Mouse (Mus musculus): ENCODE data around the gene Pitpnc1. TPM values are rescaled to one million over a fixed set of nuclear protein-coding genes. Genes with fewer than 3 reads are reported as not detected.
A peak's percentile ranks its signal among the peaks of the same experiment; 100 is the strongest.

Gene Pitpnc1
- total RNA-seq, 2 experiments from 2014 or later = 74.8 to 76.3 TPM

DNA sequence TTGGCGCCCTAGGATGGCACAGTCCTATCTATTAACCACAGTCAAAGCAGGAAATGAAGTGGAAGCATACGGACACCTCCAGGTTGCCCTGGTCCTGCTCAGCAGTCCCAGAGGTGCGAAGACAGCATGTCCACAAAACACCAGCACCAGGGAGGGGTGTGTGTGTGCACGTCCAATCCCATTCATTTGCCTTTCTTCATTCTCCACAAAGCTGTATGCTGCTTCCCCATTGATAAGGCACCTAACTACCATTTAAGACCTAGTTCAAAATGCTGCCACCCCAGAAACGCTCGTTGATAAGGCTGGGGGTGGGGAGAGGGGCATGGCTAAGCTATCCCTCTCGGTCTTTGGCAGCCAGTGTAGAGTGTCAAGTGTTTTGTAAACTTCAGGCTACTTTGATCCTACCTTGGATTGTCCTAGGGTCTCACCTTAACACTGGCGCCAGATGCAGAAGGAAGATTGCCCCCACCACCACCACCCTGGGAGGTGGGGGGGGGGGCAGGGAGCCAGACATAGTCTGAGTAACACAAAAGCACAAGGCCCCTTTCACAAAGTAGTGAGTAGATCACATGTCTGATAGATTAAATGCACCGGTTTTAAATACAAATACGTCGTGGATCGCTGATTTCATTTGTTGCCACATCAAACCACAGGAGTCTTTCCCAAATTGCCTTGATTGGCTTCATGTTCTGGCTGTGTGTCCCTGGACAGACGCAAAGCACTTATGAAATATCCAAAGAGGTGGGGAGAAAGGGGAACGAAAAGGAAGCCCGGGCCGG lies 2.1 kb downstream of the Pitpnc1 start:
- no peak for DNase-seq

GRCm38 (mm10) chr11:107466611-107467391 lies 3.7 kb downstream of the Pitpnc1 start:
- no peak for DNase-seq

- DNase-seq = no peak
Measured at GRCm38 (mm10) chr11:107465969-107466368, 4.5 kb downstream of the Pitpnc1 start.

DNA sequence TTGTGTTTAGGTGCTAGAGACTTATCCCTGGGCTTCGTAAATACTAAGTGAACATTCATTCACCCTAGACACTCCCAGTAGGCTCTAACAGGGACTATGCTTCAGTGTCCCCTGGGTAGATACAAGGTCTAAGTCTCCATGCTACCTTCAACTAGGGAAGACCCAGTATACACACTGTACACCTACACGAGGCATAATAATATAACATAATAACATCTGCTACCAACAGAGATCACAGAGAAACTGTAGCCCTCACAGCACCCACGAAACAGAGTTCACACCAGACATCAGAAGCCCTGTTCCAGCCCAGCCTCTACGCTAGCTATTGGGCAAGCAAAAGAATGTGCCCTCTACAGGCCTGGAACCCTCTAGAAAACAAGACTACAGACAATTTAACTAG lies 5.5 kb downstream of the Pitpnc1 start:
- no peak for DNase-seq

DNA sequence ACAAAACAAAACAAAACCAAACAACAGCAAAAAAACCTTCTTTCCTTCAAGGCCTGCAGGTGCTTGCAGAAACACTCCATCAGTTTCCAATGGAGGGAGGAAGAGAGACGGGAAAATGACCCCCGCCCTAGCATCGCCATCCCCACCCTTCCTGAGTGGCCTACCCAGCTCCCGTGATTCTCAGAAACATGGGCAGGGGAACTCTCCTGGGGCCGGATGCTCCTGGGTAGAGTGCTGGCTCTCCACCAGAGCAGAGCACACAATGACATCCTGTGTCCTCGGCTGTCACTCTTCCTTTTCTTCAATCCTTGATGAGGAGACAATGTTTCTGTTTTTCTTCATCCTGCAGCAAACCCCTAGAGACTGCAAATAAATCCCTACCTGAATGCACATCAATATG lies 6.4 kb downstream of the Pitpnc1 start:
- DNase-seq = peak in 1 of 2 experiments; percentile 56

- DNase-seq = no peak
Measured at GRCm38 (mm10) chr11:107463251-107463681, 7.2 kb downstream of the Pitpnc1 start.

GRCm38 (mm10) chr11:107462478-107462877 lies 8.0 kb downstream of the Pitpnc1 start:
- DNase-seq = no peak

GRCm38 (mm10) chr11:107459828-107460227 lies 10.7 kb downstream of the Pitpnc1 start:
- DNase-seq = no peak

GRCm38 (mm10) chr11:107458986-107459385 lies 11.5 kb downstream of the Pitpnc1 start:
- no peak for DNase-seq

DNA sequence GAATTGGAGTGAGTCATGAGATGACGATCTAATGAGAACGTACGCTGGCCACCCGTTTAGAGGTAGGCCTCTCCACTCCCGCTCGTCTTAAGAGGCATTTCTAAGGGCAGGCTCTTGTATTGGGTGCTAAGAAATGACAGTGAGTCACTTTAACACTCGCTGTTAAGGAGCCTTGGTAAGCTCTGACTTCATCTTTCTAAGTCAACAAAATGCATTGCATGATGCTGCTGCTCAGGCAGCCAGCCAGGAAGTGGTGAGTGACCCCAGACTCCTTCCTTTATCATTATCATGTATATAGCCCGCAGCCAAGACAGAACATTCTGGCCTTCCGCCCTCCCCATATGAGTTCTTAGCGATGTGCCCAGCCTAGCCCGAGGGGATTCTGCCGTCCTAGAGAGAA lies 12.2 kb downstream of the Pitpnc1 start:
- DNase-seq = no peak

DNA sequence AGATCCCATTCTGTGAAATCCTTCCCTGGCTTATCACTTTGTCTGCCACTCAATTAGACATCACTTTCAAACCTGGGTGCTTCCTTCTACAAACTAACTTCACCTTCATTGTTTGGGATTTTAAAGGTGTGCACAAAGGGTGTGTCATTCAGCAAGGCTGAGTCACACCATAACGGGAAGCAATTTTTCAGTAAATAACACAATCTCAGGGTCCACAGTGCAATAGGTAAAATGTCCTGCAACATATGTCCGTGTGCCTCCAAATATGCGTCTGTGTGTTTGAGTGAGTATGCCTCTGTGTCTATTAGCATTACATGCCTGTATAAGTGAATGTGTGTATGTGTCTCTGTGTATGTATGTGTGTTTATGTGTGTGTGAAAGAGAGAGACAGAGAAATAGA lies 13.2 kb downstream of the Pitpnc1 start:
- no peak for DNase-seq

DNA sequence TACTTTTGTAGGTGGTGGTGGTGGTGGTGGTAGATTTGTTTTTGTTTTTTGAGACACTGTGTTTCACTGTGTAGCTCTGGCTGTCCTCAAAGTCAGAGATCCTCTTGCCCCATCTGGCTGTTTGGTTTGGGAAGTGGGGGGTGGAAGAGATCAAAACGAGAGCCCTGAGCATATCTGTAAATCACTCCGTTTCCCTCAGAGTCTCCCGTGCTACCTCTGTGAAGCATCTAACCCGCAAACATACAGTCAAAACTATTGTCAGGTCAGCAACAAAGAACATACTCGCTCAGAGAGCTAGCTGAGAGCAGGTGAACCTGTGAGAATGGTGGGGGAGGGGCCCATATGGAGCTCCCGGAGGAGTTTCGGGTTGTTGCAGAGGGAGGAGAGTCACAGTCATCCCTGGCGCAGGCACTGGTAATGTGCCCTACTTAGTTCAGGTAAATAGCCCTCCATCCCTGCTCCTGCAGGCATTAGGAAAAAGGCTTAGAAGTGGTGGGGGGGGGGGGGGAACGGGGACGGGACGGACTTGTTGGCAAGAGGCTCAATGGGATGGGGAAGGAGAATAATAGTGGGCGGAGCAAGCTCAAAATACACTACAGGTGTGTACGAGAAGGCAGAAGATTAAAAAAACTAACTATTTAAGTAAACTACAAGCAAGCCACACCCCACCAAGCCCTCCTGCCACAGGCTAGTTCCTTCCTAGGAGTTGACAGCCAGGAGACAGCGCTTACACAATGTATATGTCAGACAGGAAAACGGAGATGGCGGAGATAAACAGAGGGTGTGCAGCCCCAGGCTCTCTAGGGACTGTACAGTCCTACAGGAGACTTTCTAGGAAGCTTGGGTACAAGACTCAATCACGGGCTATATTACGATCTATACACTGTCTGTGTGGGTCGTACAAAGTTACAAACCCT lies 15.7 kb downstream of the Pitpnc1 start:
- no peak for DNase-seq

DNA sequence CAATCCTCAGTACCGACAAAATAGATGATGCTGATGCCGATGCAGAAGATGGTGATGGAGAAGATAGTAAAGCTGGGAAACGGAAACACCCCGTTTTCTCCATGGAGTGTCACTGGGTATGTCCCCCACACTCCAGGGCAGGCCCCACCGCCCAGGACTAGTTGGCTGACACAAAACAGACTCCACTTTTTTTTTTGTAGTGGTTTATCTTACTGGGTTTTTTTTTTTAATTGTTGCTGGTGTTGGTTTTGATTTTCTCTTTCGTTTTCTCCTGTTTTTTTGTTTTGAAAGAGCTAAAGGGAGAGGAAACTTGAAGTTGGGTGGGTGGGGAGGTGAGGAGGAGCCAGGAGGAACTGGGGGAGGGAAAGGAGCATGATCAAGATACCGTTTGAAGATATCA lies 18.4 kb downstream of the Pitpnc1 start:
- DNase-seq = no peak

DNA sequence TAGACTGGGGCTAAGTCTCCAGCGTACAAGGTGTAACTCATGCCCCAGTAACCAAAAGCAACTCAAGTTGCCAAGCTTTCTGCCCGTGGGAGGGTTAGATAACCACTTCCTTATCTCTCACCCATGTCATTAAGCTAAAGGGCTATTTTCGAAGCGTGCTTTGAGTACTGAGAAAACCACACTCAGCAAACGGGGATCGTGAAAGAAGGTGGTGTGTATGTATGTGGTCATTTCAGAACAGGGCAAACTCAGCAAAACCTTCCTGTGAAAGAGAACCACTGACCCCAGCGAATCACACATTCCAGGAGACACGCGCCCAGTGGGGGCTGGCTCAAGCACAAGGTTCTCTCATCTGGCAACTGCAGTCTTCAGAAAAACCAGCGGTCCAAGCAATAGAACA lies 19.4 kb downstream of the Pitpnc1 start:
- peak; percentile 65 to 74 for DNase-seq

- peak; percentile 67 to 82 for DNase-seq
Measured at GRCm38 (mm10) chr11:107450097-107450496, 20.4 kb downstream of the Pitpnc1 start.

- DNase-seq = peak; percentile 62 to 69
Measured at GRCm38 (mm10) chr11:107449169-107449910, 21.2 kb downstream of the Pitpnc1 start.

DNA sequence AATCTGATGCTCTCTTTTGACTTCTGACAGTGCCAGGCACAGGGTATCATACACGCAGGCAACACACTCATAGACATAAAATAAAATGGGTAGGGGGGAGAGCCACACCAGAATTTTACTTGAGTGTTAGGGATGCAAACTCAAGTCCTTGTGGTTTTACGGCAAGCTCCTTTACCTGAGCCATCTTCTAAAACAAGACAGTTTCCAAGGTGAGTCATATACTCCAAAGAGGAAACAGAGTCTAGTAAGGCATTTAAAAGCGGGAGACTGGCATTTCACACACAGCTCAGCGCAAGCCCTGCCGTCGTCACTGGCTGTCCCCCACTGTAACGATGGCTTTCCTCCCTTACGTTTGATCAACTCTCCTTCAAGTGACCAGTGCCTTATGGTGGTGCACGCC lies 22.6 kb downstream of the Pitpnc1 start:
- DNase-seq = no peak

DNA sequence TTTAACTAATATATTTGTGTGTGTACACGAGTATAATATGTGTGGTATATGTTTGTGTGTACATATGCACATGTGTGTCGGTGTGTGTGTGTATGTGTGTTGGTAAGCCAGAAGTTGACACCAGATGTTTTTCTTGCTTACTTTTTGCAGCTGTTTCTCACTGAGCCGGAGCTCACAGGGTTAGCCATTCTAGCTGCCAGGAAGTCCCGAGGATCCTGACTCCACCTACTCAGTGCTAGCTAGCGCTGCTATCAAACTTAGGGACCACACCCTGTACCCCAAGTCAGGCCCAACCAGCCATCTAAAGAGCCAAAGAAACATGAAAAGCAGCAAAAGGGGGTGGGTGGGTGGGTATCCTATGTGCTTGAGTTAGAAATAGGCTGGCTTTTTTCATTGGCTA lies 23.1 kb downstream of the Pitpnc1 start:
- DNase-seq = peak; percentile 62 to 73

GRCm38 (mm10) chr11:107446650-107447049 lies 23.8 kb downstream of the Pitpnc1 start:
- DNase-seq = no peak

GRCm38 (mm10) chr11:107445683-107446082 lies 24.8 kb downstream of the Pitpnc1 start:
- DNase-seq = peak in 1 of 2 experiments; percentile 50
